Mouse (Mus musculus): ENCODE measurements around the gene Sun3.

- TF ChIP-seq POLR2A (IDR thresholded peaks at IDR 0.05; ENCODE audit: extremely low read depth, insufficient read depth, low read length) (no peak), CTCF (IDR thresholded peaks at IDR 0.05; ENCODE audit: low read depth, low read length) (no peak)
These were observed 8.9 kb upstream of the Sun3 start for GRCm38 (mm10) chr11:9057711-9058110.
